Mouse (Mus musculus) gastrocnemius, postnatal 4 days (tissue): Measurements from ENCODE around the gene Gnat1. TPM values are rescaled to one million over a fixed set of nuclear protein-coding genes. Genes with fewer than 3 reads are reported as not detected.

Source experiments
- DNase-seq, 2 experiments: peaks; one replicate each; pipeline ENCODE4 v3.0.0; 2021 to 2022; ENCODE audit warnings: low spot score in 2 of 2, mixed read lengths in 2 of 2
- total RNA-seq, 2 experiments: library from RNA; stranded (reverse); gene quantifications; 2 replicates each; pipeline ENCODE4 v1.2.3; 2021

Gene Gnat1
- total RNA-seq, 2 experiments from 2014 or later: not detected

DNA sequence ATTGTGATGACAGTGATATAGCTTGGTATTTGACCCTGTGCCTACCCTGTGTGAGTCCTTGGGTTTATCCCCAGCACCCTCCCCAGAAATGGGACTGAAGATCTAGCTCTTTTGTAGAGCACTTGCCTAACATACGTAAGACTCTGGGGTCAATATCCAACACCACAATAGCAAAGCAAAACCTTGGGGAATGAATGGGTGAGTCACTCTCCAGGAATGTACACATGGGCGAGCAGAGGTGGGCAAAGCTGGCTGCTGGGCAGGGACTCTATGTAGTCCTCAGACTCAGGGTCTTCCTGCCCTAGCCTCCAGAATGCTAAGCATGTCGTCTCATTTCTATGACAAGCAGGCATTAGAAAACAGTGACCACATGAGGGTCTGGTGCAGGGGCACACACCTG lies 30.7 kb downstream of the Gnat1 start:
- DNase-seq: no peak

DNA sequence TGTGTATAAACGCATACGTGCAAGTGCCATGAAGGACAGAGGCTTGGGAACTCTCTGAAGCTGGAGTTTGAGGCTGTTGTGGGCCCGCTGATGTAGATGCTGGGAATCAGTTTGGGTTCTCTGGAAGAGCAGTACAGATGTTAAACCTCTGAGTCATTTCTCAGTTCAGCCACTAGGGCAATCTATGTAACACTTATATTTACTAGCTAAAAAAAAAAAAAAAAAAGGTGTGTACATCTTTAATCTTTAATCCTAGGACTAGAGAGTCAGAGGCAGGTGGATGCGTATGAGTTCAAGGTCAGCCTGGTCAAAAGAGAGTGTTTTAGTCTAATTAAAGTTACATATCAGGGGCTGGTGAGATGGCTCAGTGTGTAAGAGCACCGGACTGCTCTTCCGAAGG lies 32.5 kb downstream of the Gnat1 start:
- no peak for DNase-seq

DNA sequence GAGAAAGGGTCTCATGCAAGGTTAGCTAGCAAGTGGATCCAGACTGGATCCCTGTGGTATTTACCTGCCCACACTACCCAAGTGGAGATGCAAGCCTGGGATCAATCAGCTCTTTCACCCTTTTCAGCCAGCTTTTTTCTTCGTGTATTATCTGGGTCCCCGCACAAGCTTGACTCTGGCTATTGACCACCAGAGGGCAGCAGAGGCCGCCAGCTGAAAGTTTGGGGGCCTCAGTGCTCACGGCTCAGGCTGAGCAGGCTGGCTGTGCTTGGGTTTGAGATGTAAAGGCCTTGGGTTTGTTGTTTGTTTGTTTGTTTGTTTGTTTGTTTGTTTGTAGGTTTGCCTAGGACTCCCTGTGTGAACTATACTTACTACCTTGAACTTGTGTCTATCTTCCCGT lies 33.9 kb downstream of the Gnat1 start:
- peak; percentile 69 to 78 for DNase-seq

GRCm38 (mm10) chr9:107645153-107645510 lies 34.4 kb downstream of the Gnat1 start:
- DNase-seq: no peak

DNA sequence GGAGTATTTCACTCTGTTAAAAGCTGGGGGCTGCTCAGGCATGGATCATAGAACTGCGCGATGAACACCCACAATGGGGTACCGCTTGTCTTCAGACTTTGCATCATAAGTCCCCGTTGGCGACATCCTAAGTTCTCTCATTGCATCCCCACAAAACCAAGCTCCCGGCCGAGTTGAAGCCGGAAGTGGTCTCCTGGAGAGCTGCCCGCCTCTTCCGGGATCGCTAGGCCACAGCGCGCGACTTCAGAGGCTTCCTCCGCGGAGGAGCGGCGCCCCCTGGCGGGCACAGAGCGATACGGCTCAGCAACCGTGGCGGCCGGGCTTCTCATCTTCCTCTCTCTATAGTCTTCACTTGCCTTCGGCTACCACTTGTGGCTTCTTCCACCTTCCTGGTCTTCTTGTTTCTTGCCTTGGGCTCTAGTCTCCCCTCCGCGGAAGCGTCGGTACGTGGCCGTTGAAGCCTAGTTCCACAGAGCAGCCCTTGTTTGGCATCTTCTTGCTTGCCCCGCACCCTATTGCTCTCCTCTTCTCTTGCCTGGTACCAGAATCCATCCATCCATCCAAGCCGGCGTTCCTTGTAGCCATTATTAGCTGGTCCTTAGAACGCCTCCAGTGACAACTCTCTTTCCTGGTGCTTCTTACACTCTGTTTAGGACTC lies 34.9 kb downstream of the Gnat1 start:
- peak; percentile 93 to 95 for DNase-seq

- DNase-seq: no peak
Measured at GRCm38 (mm10) chr9:107643544-107644214, 35.8 kb downstream of the Gnat1 start.

DNA sequence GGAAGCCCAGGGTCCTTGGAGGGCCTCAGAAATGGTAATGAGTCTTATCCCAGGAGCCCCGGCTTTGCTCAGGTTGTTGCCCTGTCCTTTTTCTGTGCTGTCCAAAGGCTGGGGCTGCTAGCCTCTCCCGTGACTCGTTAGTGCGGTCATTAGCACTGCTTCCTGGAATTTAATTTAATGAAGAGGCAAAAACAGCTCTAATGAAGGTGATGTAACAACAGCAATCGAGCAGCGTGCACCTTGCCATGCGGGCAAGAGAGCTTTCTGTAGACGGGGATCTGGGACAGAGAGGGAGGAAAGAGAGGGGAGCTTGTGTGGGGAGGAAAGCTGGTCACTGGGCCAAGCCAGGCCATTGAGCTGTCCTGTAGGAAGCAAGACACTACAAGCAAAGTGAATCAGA lies 37.8 kb downstream of the Gnat1 start:
- DNase-seq: no peak

DNA sequence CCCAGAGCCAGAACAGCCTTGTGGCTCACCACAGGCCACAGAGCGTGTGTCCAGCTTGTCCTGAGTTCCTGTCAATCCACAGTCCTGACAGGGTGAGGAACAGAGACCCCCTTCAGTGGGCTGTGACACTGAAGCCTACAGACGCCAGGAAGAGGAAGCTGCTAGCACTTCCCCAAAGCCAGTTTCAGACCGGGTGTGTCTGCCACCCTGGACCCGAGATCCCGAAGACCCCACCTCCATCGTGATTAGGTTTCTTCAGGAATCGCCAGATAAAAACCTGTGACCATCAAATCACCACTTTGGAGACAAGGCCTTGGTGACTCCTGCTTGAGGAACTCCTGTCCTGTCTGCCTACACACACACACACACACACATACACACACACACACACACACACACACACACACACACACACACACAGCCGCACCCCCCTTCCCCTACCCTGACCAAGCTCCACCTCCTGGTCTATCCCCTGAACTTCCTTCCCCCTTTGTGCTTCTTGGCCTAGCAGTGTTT lies 39.2 kb downstream of the Gnat1 start:
- no peak for DNase-seq

DNA sequence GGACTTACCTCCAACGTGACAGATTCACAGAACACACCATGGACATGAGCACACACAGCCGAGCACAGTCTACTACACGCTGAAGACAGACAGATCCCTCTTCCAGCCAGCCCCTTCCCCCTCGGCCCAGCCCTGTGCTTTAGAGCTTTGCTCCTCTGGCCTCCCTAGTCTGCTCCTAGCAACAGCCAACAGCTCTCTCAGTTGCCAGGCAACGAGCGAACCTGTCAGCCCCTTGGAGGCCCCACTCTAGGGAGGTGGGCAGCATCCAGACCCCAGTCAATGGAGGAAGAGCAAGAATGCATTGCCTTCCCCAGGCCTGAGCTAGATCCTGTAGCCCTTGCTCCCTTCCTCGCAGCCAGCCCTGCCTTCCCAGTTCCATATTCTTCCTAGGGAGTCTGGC lies 42.4 kb downstream of the Gnat1 start:
- no peak for DNase-seq

DNA sequence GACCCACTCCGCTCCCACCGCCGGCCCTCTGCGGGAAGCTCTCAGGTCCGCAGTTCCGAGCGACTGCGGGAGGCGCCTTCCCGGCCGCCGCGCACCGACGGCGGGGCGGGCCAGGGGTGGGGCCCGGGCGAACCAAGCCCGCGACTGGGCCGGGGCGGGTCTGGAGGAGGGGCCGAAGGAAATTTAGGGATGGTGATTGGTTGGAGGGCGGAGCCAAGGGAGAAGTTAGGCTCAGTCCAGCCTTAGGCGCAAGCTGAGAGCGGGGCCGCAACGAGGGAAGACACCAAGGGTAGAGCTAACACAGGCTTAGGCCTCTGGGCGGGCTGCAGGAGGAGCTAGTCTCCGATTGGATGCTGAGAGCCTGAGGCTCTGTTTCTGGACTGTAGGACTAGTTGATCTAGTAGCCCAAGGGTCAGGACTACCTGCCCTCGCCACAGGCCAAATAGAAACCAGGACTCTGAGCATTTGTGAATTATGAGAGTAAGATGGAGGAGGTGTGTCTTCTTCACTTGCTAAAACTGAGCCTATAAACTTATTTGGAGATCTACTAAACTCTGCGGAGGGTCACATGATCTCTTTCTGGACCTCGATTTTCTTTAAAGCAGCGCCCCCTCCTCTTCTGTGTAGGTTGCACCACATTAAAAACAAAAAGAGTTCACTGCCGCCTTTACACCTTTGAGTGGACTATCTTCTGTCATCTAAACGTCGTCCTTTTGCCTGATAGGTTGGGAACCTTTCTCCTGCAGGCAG lies 44.1 kb downstream of the Gnat1 start, which contains the start of gene Gnai2:
Gene Gnai2 (minus strand): TSS at position 89 of the 750 bp plus-strand sequence.
- DNase-seq: peak; percentile 92 to 96

- DNase-seq: no peak
Measured at GRCm38 (mm10) chr9:107634406-107635278, 44.9 kb downstream of the Gnat1 start.

- DNase-seq: peak in 1 of 2 experiments; percentile 64
Measured at GRCm38 (mm10) chr9:107633661-107634405, 45.7 kb downstream of the Gnat1 start.

DNA sequence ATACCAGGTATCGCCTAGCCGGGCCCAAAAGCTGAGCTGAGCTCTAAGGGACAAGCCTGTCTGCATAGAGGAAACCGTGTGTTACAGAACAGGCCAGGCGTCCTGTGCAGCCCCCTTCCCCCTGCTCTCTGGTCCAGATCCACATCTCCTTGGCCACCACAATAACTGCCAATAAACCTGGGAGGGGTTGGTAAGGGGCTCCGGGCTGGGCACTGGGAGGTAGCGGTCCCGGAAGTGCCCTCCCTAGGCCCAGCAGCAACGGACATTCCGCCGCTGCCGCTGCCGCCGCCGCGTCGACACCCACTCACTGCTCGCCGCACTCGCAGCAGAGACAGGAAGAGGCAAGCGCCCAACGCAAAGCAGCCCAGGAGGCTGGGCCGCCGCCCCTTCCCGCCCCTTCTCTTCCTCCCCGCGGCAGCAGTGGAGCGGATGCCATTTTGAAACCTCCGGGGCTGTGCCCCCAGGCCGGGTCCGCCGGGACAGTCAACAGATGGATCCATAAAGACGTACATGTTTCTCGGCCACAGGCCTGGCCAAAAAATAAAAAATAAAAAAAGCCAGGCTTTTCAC lies 46.3 kb downstream of the Gnat1 start:
- DNase-seq: peak; percentile 72 to 86

- DNase-seq: peak in 1 of 2 experiments; percentile 58
Measured at GRCm38 (mm10) chr9:107632478-107632877, 47.0 kb downstream of the Gnat1 start.

DNA sequence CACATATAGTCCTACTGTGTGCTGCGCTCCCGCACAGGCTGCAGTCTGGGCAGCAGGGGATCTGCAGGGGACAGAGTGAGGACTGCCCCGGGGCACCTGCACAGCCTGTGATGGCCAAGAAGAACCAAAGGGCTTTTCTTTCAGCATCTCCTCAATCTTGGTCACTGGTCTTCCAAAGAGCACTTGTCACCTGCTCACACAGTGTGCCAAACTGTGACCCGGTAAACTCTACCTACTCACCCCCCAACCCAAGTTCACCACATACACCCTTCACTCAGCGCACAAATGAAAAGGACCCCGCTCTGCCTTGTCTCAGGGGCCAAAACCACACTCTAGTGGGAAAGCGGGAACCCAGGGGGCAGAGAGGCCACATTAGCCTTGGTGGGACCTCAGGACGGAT lies 47.7 kb downstream of the Gnat1 start:
- no peak for DNase-seq

DNA sequence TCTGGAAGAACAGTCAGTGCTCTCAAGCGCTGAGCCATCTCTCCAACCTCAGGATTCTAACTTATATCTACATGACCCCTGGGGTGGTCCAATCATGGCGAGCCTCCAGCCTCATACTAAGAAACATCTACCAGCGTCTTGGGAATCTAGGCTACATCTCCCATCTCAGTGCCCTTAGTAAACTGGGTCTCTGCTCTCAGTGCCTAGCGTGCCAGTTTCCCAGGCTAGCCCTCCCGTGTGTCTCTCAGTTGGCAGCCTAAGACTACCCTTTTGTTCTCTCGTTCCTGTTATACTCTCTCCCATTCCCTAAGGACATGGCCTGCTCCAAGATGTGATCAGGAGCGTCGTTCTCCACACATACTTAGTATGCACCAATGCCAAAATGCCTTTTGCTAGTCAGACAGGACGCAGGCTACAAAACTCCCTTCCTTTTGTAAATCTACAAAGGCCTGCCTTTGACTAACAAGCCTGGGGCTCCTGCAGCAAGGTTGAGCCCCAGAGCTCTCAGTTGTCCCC lies 48.1 kb downstream of the Gnat1 start:
- no peak for DNase-seq

- peak in 1 of 2 experiments; percentile 35 for DNase-seq
Measured at GRCm38 (mm10) chr9:107630576-107630975, 48.9 kb downstream of the Gnat1 start.

DNA sequence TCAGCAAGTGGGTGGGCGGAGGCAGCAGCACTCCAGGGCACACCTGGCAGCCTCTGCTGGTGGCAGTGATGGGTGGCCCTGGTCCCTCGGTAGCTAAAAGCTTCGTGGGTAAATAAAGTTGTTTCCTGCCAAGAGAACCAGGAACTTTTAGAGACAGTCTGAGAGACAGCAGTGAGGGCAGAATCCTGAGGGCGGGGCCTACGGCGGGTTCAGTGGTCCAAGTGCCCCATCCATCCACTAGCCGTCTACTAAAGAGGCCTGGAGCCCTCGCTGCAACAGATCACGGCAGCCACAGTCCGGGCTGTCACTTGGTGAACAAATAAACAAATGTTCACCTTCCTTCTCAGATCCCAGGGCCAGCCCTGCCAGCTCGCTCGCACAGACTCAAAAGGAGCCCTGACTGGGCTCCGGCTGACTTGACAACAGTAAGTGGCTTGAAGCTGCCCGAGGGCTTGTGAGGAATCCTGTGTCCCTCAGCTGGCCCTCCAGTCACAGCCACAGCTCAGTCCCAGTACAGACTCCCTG lies 49.5 kb downstream of the Gnat1 start:
- no peak for DNase-seq

DNA sequence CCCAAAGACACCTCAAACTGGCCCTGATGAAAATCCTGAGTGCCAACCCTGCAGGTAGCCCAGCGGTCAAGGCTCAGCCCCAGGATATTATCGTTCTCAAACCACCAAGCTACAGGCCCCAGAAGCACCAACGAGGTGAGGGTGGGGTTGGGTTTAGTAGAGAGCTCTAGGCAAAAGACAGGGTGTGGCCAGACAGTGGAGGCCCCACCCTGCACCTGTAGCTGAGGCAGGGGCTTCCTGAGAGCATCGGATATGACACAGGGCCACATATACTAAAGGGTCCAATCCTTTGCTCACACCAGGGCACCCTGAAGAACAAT lies 50.1 kb downstream of the Gnat1 start:
- no peak for DNase-seq
